ENCODE assay signal across 8 mouse cellular contexts in genomic region chr19:36554785-36555595, GRCm38 (mm10). TPM values are rescaled to one million over a fixed set of nuclear protein-coding genes. Genes with fewer than 3 reads are reported as not detected.
A peak's percentile ranks its signal among the peaks of the same experiment; 100 is the strongest.
DNase-seq lines count a peak whose midpoint lies in the region; ATAC-seq and TF ChIP-seq lines count a peak whose summit lies in the region.

No protein-coding gene starts in this region.

- peaks cover 15% of the 10 kb centered on the region for H3K27me3 ChIP-seq in liver, postnatal 0 days (ENCODE audit: insufficient read depth, low read length)

- H3K9ac ChIP-seq in liver, postnatal 0 days (replicated peaks): peak overlapping the region; percentile 83

- H3K4me2 ChIP-seq in liver, postnatal 0 days (ENCODE audit: low read depth, low read length): peak overlapping the region; percentile 97

- no peaks in the 10 kb centered on the region for H3K4me1 ChIP-seq in liver, postnatal 0 days (ENCODE audit: insufficient read depth)

- H3K9me3 ChIP-seq in liver, postnatal 0 days (ENCODE audit: low read length): no peaks in the 10 kb centered on the region

- DNase-seq in cerebellum, adult 11 months: peak; percentile 65
- DNase-seq in 3T3-L1 (ENCODE audit: low read depth, low spot score): peak; percentile 68
- peak; percentile 65 for DNase-seq in cerebellum, adult 8-10 months
- DNase-seq in frontal cortex, postnatal 36 days (ENCODE audit: low spot score in 2 of 2): peak; percentile 37
- DNase-seq in induced T-regulatory cell, adult 2 months (ENCODE audit: low read depth): peak; percentile 49
- no peak for DNase-seq in liver, postnatal 0 days
- peak; percentile 62 for DNase-seq in right cerebral cortex, postnatal 4 days

- ATAC-seq in cerebellum, adult (ENCODE audit: insufficient number of reproducible peaks, low FRiP score, low TSS enrichment): no peak; the same call in 1 of the 2 replicates
- ATAC-seq in liver, postnatal 0 days: peak; percentile 26

- no peak for TF ChIP-seq CTCF in liver, postnatal 0 days (IDR thresholded peaks at IDR 0.05; ENCODE audit: low read depth)

- no peak for TF ChIP-seq EP300 in liver, postnatal 0 days (IDR thresholded peaks at IDR 0.05; ENCODE audit: low read depth)

- 2% methylated on average over 48 of the region's 53 CpGs for WGBS in liver, postnatal 0 days (ENCODE audit: insufficient replicate concordance)

- H3K4me3 ChIP-seq in liver, postnatal 0 days (ENCODE audit: low read depth, low read length): peak overlapping the region; percentile 83

- no peaks in the 10 kb centered on the region for H3K36me3 ChIP-seq in liver, postnatal 0 days (replicated peaks; ENCODE audit: insufficient read depth, low read length)

- H3K27ac ChIP-seq in liver, postnatal 0 days (ENCODE audit: low read depth): peak overlapping the region; percentile 91

RNA-seq across cellular contexts. Expression of gene Hectd2, which starts 0.6 kb away (rescaled TPM):
- polyA plus RNA-seq in liver, postnatal 0 days (2015; fragmentation: Nextera tagmentation; extraction: Ambion mirVana): 0.69 and 1.00 TPM in 2 replicates
